Comparison of ENCODE assay signal across 11 mouse cellular contexts in genomic region chr17:3007234-3007633, GRCm38 (mm10).
DNase-seq lines count a peak whose midpoint lies in the region; ATAC-seq lines count a peak whose summit lies in the region.
"Had no signal": no experiment of that assay in that cellular context is flagged by ENCODE, and none has a peak within 500 bp of the region (broad histone marks: within the 10 kb centered on the region; RNA-seq: fewer than 3 reads in every experiment).

No protein-coding gene starts in this region.

- H3K9me3 ChIP-seq in kidney, embryonic 14.5 days (ENCODE audit: control insufficient read depth, low read length) = peaks cover 68% of the 10 kb centered on the region
- H3K9me3 ChIP-seq in embryonic facial prominence, embryonic 13.5 days = peaks cover 76% of the 10 kb centered on the region

- H3K36me3 ChIP-seq in kidney, embryonic 14.5 days (ENCODE audit: control insufficient read depth, insufficient read depth, low read length) = no peaks in the 10 kb centered on the region
- no peaks in the 10 kb centered on the region for H3K36me3 ChIP-seq in embryonic facial prominence, embryonic 13.5 days

- WGBS in kidney, embryonic 14.5 days = 77% methylated on average over 2 of the region's 2 CpGs
- 57% methylated on average over 2 of the region's 2 CpGs for WGBS in embryonic facial prominence, embryonic 13.5 days

- H3K27ac ChIP-seq in kidney, embryonic 14.5 days (ENCODE audit: low read depth, low read length) = no peak overlapping the region
- H3K27ac ChIP-seq in embryonic facial prominence, embryonic 13.5 days = no peak overlapping the region

- H3K4me3 ChIP-seq in kidney, embryonic 14.5 days (ENCODE audit: low read length) = no peak overlapping the region
- H3K4me3 ChIP-seq in embryonic facial prominence, embryonic 13.5 days = no peak overlapping the region

- DNase-seq in cerebellum, postnatal 10 days = no peak
- DNase-seq in kidney, postnatal 36 days = no peak
- DNase-seq in adrenal gland, postnatal 36 days = no peak
- DNase-seq in frontal cortex, postnatal 36 days (ENCODE audit: low spot score in 2 of 2) = no peak
- DNase-seq: embryo, embryonic 11 days; kidney, adult 18-20 months; lung, postnatal 36 days had no signal

- peak; percentile 49; the same call in 1 of the 2 replicates for ATAC-seq in cerebellum, adult (ENCODE audit: insufficient number of reproducible peaks, low FRiP score, low TSS enrichment)
- 0 out of 2 replicates have a peak, but pooled peaks have one; percentile 44 for ATAC-seq in kidney, embryonic 14.5 days (ENCODE audit: low FRiP score, low TSS enrichment)
- ATAC-seq in embryonic facial prominence, embryonic 13.5 days (ENCODE audit: insufficient number of reproducible peaks, insufficient read depth, low FRiP score, low TSS enrichment, low read depth) = peak; percentile 52; the same call in 1 of the 2 replicates
- peak; percentile 18; the same call in 1 of the 2 replicates for ATAC-seq in megakaryocyte progenitor cell, adult 5-6 weeks (replicated peaks; ENCODE audit: poor library complexity)

- H3K4me2 ChIP-seq in kidney, embryonic 14.5 days (replicated peaks; ENCODE audit: low read depth, low read length) = no peak overlapping the region
- no peak overlapping the region for H3K4me2 ChIP-seq in embryonic facial prominence, embryonic 13.5 days

- H3K4me1 ChIP-seq in kidney, embryonic 14.5 days (ENCODE audit: control insufficient read depth, insufficient read depth, low read length) = no peaks in the 10 kb centered on the region
- no peaks in the 10 kb centered on the region for H3K4me1 ChIP-seq in embryonic facial prominence, embryonic 13.5 days

- H3K27me3 ChIP-seq in kidney, embryonic 14.5 days (ENCODE audit: control insufficient read depth, insufficient read depth, low read length) = no peaks in the 10 kb centered on the region
- no peaks in the 10 kb centered on the region for H3K27me3 ChIP-seq in embryonic facial prominence, embryonic 13.5 days

- H3K9ac ChIP-seq in kidney, embryonic 14.5 days (ENCODE audit: low read depth, low read length) = no peak overlapping the region
- H3K9ac ChIP-seq in embryonic facial prominence, embryonic 13.5 days = no peak overlapping the region
